In genomic region chr8:121084210-121084951, GRCm38 (mm10) we compare ENCODE assay signal across 8 mouse cellular contexts. TPM values are rescaled to one million over a fixed set of nuclear protein-coding genes. Genes with fewer than 3 reads are reported as not detected.
DNase-seq lines count a peak whose midpoint lies in the region; ATAC-seq and TF ChIP-seq lines count a peak whose summit lies in the region.

TSS of gene Foxf1 (plus strand) at chr8:121084386.

- peak within 1 kb of the TSS; percentile 66 for H3K27ac ChIP-seq in forebrain, embryonic 10.5 days
- no peak within 1 kb of the TSS for H3K27ac ChIP-seq in kidney, postnatal 0 days

- TF ChIP-seq CTCF in kidney, postnatal 0 days (IDR thresholded peaks at IDR 0.05; ENCODE audit: low read depth) = no peak

- peaks cover 100% of the 10 kb centered on the region for H3K27me3 ChIP-seq in forebrain, embryonic 10.5 days (ENCODE audit: poor library complexity, severe bottlenecking)
- H3K27me3 ChIP-seq in kidney, postnatal 0 days (ENCODE audit: insufficient read depth, low read length) = peaks cover 98% of the 10 kb centered on the region

- H3K4me2 ChIP-seq in kidney, postnatal 0 days (ENCODE audit: low read length) = peak within 1 kb of the TSS; percentile 99

- under 1% methylated on average over 62 of the region's 83 CpGs for whole genome bisulfite sequencing in forebrain, embryonic 10.5 days
- WGBS in kidney, postnatal 0 days = under 1% methylated on average over 46 of the region's 83 CpGs

- H3K4me1 ChIP-seq in forebrain, embryonic 10.5 days = peaks cover 46% of the 10 kb centered on the region
- peaks cover 10% of the 10 kb centered on the region; the same call in 1 of the 2 replicates for H3K4me1 ChIP-seq in kidney, postnatal 0 days (replicated peaks; ENCODE audit: insufficient read depth, low read length)

- no peak for ATAC-seq in kidney, postnatal 0 days (replicated peaks; ENCODE audit: low FRiP score, low read depth)

- no peaks in the 10 kb centered on the region for H3K9me3 ChIP-seq in forebrain, embryonic 10.5 days
- no peaks in the 10 kb centered on the region for H3K9me3 ChIP-seq in kidney, postnatal 0 days (replicated peaks; ENCODE audit: low read length)

- peak within 1 kb of the TSS; percentile 58 for H3K4me3 ChIP-seq in forebrain, embryonic 10.5 days
- H3K4me3 ChIP-seq in kidney, postnatal 0 days (replicated peaks; ENCODE audit: low read depth, low read length) = peak within 1 kb of the TSS; percentile 59

- peak within 1 kb of the TSS; percentile 49; the same call in 1 of the 2 replicates for H3K9ac ChIP-seq in kidney, postnatal 0 days (ENCODE audit: low read depth, low read length)

- DNase-seq in ovary, postnatal 36 days (ENCODE audit: low spot score) = peak; percentile 37
- DNase-seq in ovary, postnatal 10 days (ENCODE audit: low spot score) = no peak
- peak; percentile 62 for DNase-seq in forebrain, embryonic 10.5 days (ENCODE audit: extremely low spot score, low spot score)
- DNase-seq in kidney, postnatal 0 days (ENCODE audit: low spot score) = no peak
- peak; percentile 75 for DNase-seq in lung, postnatal 36 days
- no peak for DNase-seq in cerebellum, adult 9-10 months
- no peak for DNase-seq in spleen, postnatal 36 days (ENCODE audit: low spot score in 2 of 2)
- DNase-seq in thymus, postnatal 0 days (ENCODE audit: low spot score) = no peak

- no peaks in the 10 kb centered on the region for H3K36me3 ChIP-seq in forebrain, embryonic 10.5 days (replicated peaks)
- no peaks in the 10 kb centered on the region for H3K36me3 ChIP-seq in kidney, postnatal 0 days (ENCODE audit: insufficient read depth, low read length)

RNA-seq across cellular contexts. Expression of gene Foxf1, which starts in this region (rescaled TPM):
- polyA plus RNA-seq in forebrain, embryonic 10.5 days (2016; fragmentation: Nextera tagmentation; extraction: Ambion mirVana) = 2.5 and 2.9 TPM in 2 replicates
- 0.37 and 1.1 TPM in 2 replicates for polyA plus RNA-seq in kidney, postnatal 0 days (2015; fragmentation: Nextera tagmentation; extraction: Ambion mirVana)
- polyA plus RNA-seq in thymus, postnatal 0 days (2015; fragmentation: Nextera tagmentation; extraction: Ambion mirVana) = 0.12 and 0.16 TPM in 2 replicates

Comparison
In these comparisons a context has a peak if more than half of its experiments do, and no peak if none do; other contexts are left out.
1. DNase-seq: peak in ovary, postnatal 36 days (single experiment), forebrain, embryonic 10.5 days (single experiment) and lung, postnatal 36 days (single experiment); none in ovary, postnatal 10 days (single experiment), kidney, postnatal 0 days (single experiment), cerebellum, adult 9-10 months (single experiment), spleen, postnatal 36 days (0 of 2) and thymus, postnatal 0 days (single experiment).